Mouse (Mus musculus) neutrophil, adult 59 days (primary cell): ENCODE data around the gene Olfr824. TPM values are rescaled to one million over a fixed set of nuclear protein-coding genes. Genes with fewer than 3 reads are reported as not detected.

Source experiments
- total RNA-seq, 2 experiments: library from RNA; stranded (reverse); gene quantifications; 1 replicate in 1 of 2; 2 replicates in 1 of 2; pipeline ENCODE4 v1.2.4; 2023

Olfr824 gene
- total RNA-seq = not detected

GRCm38 (mm10) chr10:130129900-130130299 lies at the start of gene Olfr824:
TSS of gene Olfr824 (minus strand) at chr10:130130000.

GRCm38 (mm10) chr10:130166666-130167065 lies 36.9 kb upstream of the Olfr824 start, which contains the start of gene Olfr825:
TSS of gene Olfr825 (minus strand) at chr10:130166766.

GRCm38 (mm10) chr10:130115283-130115682 lies 14.5 kb downstream of the Olfr824 start, which contains the start of gene Olfr823:
TSS of gene Olfr823 (minus strand) at chr10:130115383.

Other genes with a start within 250 kb of the Olfr824 start
- gene Olfr815, start 224.1 kb downstream of the Olfr824 start, total RNA-seq = not detected
- not detected for gene Olfr816, start 214.4 kb downstream of the Olfr824 start, total RNA-seq
- not detected for gene Olfr818, start 180.9 kb downstream of the Olfr824 start, total RNA-seq
- gene Olfr819, start 162.7 kb downstream of the Olfr824 start, total RNA-seq = not detected
- not detected for gene Olfr247, start 153.9 kb downstream of the Olfr824 start, total RNA-seq
- not detected for gene Gm10310, start 144.9 kb downstream of the Olfr824 start, total RNA-seq
- not detected for gene Olfr820, start 117.4 kb downstream of the Olfr824 start, total RNA-seq
- not detected for gene Olfr821, start 99.7 kb downstream of the Olfr824 start, total RNA-seq
- not detected for gene Olfr822, start 58.8 kb downstream of the Olfr824 start, total RNA-seq
- not detected for gene Olfr823, start 14.6 kb downstream of the Olfr824 start, total RNA-seq
- not detected for gene Olfr825, start 36.8 kb upstream of the Olfr824 start, total RNA-seq
- not detected for gene Olfr826, start 54.2 kb upstream of the Olfr824 start, total RNA-seq
- not detected for gene Olfr827, start 84.4 kb upstream of the Olfr824 start, total RNA-seq
- gene Neurod4, start 150.2 kb upstream of the Olfr824 start, total RNA-seq = not detected
- gene Tespa1, start 192.9 kb upstream of the Olfr824 start, total RNA-seq = 1 to 10 TPM; 2.8 TPM